Mouse (Mus musculus) embryo, embryonic 10 days (tissue): ENCODE results near the gene Kirrel3.

Experiments
- DNase-seq: peaks from one replicate; pipeline ENCODE4 v3.0.0-alpha.2; 2015; ENCODE audit warnings: low spot score

Gene Kirrel3

DNA sequence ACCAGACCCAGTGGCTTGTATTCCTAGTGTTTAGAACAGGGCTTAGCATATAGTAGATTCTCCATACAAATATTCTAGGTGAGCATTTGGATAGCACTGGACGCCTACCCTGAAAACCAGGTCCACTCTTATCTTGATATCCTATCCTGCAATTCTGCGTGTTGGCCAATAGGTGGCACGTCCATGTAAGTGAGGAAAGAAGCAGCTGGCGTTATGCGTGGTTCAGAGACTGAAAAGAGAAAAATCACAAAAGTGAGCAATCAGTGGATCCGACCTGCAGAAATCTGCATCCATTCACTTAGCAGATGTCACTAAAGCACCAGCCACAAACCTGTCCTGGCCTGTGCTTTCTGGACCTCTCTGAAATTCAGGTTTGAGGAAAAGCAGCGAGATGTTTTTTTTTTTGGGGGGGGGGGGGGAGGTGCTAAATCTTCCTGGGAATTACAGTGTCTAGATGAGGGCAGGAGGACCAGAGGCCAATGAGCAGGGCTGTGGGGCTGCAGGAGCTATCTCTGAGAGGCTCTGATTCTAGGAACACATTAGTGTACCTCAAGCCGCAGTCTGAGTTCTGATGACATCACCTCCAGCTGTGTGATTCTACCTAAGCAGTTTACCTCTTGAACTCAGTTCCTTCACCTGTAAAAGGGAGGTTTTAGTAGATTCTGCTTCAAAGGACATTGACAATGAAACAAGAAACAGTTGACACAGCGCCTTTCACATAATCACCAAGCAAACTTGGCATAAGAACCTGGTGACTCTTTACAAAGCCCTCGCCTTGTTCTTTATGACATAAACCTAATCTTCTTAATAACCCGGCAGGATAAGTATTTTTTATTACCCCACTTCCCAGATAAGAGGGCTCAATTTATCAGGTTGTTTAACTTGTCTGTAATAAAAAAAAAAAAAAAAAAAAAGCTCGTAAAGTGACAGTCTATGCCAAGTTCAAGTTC lies 498.1 kb downstream of the Kirrel3 start:
- peak; percentile 86 for DNase-seq

DNA sequence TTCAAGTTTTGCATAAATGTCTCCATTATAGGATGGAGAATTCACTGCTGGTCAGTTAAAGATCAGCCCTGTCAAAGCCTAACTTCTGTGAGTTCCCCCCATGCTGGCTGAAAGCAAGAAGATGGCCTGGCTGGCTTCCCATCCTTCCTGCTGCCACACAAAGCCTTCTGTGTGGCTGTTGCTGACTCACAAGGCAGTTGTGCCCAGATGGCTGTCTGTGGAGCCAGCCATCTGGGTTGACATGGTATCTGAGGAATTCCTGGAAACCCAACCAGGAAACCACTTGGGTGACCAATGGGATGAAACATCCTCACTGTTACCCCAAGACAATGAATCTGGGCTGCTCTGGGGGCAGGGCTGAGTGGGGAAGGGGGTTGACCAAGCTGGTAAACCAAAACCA lies 500.5 kb downstream of the Kirrel3 start:
- no peak for DNase-seq

DNA sequence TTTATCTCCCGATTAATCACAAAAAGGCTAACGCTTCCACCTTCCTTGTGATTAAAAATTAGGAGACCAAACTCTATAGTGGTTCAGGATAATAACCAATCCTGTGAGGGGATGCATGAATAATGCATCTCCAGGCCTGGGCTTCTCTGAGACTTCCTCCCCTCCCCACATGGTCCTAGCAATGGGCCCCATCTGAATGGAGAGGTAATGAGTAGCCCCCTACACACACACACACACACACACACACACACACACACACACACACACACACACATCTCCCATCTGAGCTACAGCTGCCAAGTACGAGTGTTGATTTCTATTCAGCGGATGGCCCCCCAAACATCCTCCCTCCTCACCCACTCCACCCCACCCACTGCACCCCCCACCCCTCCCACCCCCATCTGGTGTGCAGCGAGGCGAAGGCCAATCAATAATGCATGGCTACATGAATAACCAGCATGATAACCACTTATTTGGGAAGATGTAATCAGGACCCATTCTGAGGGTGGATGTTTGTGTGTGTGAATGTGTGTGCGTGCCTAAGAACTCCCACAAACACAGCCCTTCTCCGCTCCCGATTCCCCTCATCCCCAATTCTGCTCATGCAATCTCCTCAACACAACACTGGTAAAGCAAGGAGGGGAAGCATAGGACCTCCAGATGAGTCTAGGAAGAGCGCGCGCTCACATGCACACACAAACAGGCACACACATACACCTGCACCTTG lies 501.9 kb downstream of the Kirrel3 start:
- no peak for DNase-seq

DNA sequence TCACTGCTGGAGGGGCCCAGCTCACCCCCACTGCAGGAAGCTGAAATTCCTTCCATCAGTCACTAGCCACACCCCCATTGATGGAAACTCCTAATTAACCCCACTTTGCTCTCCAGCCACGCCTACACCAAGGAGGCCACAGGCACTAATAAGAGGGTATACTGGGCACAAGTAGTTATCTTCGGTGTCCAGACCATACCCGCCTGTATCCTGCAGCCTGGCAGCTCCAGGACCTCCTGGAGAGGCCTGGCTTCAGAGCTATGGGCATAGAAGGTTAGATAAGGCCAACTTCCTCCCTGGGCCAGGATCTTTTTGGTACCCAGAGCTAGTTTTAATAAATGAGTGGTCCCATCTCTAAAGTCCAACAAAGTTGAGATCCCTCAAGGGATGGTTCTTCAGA lies 503.0 kb downstream of the Kirrel3 start:
- DNase-seq = no peak

- peak; percentile 17 for DNase-seq
These were observed 506.5 kb downstream of the Kirrel3 start for GRCm38 (mm10) chr9:34992201-34992600.

- DNase-seq = no peak
These were observed 507.9 kb downstream of the Kirrel3 start for GRCm38 (mm10) chr9:34993467-34994211.

- no peak for DNase-seq
These were observed 509.4 kb downstream of the Kirrel3 start for GRCm38 (mm10) chr9:34995078-34995477.

DNA sequence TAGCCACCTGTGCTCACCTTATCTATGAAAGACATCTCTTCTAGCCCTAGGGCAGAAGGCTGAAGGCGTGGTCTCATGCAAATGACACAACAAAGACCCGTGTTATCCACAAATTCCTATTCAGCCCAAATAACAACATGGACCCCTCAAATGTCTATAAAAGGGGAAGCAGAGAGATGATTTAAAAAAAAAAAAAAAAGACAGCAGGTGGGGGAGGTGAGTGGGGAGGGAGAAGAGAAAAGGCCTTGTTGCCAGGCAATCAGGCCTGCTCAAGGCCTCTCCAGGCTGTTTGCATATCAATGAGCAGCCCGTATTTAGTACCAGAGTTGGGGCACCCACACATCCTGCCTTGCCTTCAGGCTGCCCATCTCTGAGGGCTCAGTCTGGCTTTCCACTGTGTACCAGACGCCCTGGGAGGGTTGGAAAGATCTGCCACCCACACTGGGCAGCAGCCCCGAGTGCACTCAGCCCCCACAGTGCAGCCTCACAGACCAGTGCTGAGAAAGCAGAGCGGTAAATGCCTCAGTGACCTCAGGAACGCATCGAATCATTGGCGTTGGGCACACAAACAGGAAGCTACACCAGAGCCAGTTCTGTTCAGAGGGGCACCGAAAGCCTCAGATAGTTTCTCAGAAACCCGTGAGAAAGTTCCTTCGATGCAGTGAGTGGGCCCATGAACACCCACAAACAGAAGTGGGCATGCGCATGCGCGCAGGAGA lies 510.1 kb downstream of the Kirrel3 start:
- DNase-seq = no peak

DNA sequence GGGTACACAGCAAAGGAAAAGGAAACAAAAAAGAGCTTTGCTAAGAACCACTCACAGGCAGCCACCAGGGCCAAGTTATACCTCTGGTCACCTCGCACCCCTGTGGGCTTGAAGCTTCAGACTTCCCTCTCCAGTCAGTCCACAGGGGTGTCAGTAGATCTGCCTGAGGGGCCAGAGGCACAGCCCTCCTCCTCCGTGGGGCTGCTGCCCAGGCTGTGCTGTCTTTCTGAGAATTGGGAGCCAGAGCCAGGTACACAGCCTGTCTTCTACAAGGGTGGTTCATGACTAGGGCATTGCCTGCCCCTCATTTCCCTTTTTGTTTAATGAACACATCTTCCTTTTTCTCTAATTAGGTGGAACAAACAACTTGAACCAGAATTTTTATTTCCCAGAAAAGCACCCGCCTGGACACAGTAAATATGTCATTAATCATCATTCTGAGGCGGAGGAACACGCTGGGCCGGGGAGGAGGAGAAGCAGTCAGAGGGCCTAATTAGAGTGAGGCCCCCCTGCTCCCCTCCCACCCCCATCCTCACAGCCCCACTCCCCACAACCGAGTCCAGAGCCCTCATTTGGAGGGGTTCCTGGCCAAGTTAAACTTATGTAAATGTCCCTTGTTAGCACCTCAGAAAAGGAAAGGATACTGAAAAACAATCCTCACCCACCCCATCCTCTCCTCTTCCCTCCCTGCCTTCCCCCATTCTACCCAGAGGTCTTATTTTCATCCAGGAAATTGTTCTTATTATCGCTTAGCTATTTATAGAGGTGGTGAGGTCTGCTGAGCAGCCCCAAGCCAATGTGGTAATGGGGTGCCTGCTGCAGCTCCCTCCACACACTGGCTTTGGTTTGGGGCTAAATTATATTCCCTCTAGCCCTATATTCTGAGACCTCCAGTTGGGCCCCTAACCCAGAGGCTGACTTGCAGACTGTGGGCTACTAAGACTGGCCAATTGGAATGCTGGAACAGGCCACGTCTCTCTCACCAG lies 512.5 kb downstream of the Kirrel3 start:
- no peak for DNase-seq

DNA sequence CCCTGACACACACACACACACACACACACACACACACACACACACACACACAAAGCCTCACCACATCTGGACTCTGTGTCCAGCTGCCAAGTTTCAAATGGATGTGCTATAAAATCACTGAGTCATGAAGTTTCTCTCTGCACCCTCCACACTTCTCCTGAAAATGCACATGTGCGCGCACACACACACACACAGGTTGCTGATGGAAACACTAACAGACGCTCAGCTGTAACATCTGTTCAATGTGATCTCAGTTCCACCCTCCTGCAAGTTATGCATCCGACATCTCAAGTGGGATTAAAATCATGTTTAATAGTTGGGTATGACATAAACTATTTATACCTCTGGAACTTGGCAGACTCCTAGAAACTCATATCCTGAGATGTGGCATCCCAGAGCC lies 518.4 kb downstream of the Kirrel3 start:
- DNase-seq = no peak

- no peak for DNase-seq
These were observed 522.1 kb downstream of the Kirrel3 start for GRCm38 (mm10) chr9:35007697-35008341.

DNA sequence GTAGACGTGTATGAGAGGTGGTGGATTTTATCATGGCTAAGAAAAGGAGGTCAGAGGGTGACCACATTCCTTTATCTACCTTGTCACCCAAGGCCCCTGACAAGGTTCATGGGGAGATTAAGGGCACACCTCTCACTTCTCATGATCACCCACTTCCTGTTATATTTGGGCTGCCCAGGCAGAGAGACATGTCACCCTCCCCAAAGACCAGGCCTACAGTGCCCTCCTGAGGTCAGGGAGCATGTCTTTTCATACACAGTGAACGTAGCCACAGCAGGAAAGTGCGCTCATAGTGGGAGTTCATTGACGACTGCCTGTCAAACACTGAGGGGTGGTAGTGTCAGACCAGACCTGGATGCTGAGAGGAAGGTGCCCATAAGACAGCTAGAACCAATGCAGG lies 531.1 kb downstream of the Kirrel3 start:
- DNase-seq = no peak

DNA sequence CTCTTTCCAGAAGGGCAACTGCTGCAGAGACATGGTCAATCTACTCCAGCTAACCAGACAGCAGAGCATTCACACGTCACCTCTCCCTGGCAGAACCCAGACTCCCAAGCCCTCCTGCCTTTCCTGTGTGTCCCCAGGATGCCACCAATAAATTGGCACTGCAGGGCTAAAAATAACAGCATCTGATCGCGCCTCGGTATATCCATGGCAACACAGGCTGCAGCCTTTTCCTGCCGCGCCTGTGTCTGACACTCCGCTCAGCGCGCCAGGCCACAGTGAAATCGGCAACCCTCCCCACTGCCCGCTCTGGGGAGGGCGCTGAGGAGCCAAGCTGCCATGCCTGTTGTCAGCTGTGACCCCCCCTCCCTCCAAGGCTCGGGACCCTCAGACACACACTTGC lies 531.9 kb downstream of the Kirrel3 start:
- DNase-seq = no peak

- DNase-seq = no peak
These were observed 532.4 kb downstream of the Kirrel3 start for GRCm38 (mm10) chr9:35018056-35018455.

GRCm38 (mm10) chr9:35019372-35019771 lies 533.7 kb downstream of the Kirrel3 start:
- peak; percentile 76 for DNase-seq

GRCm38 (mm10) chr9:35020015-35020653 lies 534.4 kb downstream of the Kirrel3 start:
- DNase-seq = no peak

DNA sequence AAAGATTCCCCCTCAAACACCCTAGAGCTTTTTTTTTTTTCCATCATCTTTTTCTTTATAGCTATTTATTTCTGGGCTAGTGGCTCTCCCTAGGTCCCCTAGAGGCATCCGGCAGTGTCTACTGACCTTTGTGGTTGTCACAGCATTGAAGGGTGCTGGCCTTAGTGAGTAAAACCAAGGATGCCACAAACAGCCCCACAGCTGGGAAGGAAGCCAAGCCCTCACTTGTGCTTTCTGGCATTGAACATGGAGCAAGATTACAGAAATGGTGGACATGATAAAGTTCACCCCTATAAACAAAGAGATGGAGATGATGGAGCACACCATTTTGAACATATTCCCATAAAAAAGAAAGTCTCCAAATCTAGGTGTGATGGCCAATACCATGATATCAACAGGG lies 536.0 kb downstream of the Kirrel3 start:
- DNase-seq = no peak

DNA sequence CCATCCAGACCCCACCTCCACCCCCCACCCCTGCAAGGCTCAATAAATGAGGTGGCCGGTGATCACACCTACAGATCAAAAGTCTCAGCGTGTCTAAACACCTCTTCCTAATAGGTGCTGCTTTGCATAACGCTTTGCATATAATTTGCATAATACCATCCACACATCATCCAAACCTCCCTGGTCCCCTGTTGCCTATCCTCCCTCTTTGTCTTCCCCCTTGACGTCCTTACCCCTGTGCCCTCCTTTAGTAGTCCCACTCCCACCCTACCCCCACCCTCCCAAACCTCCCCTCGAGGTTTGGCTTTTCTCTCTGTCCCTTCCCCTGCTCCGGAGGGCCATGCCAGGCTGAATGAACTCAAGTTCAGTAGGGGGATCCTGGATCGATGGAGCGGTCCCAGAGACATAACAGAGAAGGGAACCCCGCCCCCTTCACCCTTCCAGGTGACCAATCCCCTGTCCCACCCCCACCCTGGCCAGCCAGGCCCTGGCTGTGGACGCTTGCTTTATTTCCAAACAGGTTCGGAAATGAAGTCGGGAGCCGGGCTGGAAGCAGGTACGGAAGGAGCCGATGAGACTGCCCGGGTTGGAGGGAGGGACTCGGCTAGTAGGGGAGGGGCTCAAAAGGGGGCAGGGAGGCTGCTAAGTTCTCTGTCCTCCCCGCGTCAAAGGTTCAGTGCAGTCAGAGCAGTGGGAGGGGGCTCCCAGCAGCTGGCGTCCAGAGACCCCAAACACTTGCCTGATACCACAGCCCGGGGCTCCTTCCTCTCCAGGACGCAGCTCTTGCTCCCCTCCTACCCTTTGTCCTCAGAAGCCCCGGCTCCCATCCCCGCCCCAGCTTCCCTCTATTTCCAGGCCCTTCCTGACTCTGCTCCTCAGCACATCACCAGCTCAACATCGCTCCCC lies 539.1 kb downstream of the Kirrel3 start:
- DNase-seq = no peak
